Mouse (Mus musculus): ENCODE measurements at regions not wholly inside any gene's neighbourhood (a gene's known extent, or its start where the extent isn't known, plus 50 kb on each side); places are given as distances from the start of the nearest gene placed in this dataset.

DNA sequence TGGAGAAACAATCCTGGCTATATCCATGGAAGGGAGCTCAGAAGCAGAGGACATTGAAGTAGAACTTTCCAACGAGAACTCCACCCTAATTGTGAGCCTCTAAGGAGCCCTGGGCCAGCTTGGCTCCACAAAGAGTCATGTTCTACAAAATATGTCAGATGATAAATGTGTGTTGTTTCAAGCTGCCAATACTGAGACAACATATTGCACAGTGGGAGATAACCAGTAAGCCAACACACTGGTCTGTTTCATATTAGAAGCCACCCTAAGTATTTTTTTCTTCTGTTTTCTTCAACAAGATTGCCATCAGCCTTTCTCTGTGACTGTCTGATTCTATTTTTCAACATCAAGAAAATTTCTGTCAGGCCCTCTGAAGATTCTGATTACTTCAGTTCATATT, 289.5 kb upstream of the Pitrm1 start:
- TF ChIP-seq EP300 (IDR thresholded peaks at IDR 0.05; ENCODE audit: low read depth): no peak
- no peak for TF ChIP-seq CTCF (IDR thresholded peaks at IDR 0.05; ENCODE audit: low read depth)

All from liver, embryonic 14.5 days (tissue).